Mouse (Mus musculus): ENCODE results near the gene Evc2. TPM values are rescaled to one million over a fixed set of nuclear protein-coding genes. Genes with fewer than 3 reads are reported as not detected.

Evc2 gene
- polyA plus RNA-seq, 3 experiments from 2014 or later = not detected

Other genes with a start within 250 kb of the Evc2 start
- 10 to 100 TPM in 2 of 3 experiments, 1 to 10 TPM in 1; 9.3 to 31.3 (median 12.3) TPM for gene Crmp1, start 96.6 kb upstream of the Evc2 start, polyA plus RNA-seq (2017; shearing (Covaris generic))
- gene Evc, start 1.6 kb upstream of the Evc2 start, polyA plus RNA-seq (2017; shearing (Covaris generic)) = not detected